Mouse (Mus musculus): Measurements from ENCODE around the gene Oosp2. TPM values are rescaled to one million over a fixed set of nuclear protein-coding genes. Genes with fewer than 3 reads are reported as not detected.

Gene Oosp2
- total RNA-seq, 1 experiment = not detected

DNA sequence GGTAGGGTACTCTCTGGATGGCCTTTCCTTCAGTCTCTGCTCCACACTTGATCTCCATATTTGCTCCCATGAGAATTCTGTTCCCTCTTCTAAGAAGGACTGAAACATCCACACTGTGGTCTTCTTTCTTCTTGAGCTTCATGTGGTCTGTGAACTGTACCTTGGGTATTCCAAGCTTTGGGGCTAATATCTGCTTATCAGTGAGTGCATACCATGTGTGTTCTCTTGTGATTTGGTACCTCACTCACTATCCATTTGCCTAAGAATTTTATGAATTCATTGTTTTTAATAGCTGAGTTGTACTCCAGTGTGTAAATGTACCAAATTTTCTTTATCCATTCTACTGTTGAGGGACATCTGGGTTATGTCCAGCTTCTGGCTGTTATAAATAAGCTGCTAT is 1.2 kb upstream of the Oosp2 start:
- no peak for TF ChIP-seq HCFC1 (IDR thresholded peaks at IDR 0.05; ENCODE audit: borderline replicate concordance, insufficient read depth, low read length)
- no peak for TF ChIP-seq ZNF384 (IDR thresholded peaks at IDR 0.05; ENCODE audit: low read depth, low read length)
- no peak for TF ChIP-seq ZC3H11A (IDR thresholded peaks at IDR 0.05; ENCODE audit: borderline replicate concordance, low read depth, low read length)
- TF ChIP-seq CHD2 (IDR thresholded peaks at IDR 0.05; ENCODE audit: low read depth, low read length) = no peak
- TF ChIP-seq MAFK (IDR thresholded peaks at IDR 0.05; ENCODE audit: insufficient read depth, low read depth, low read length) = no peak
- no peaks in the 10 kb centered on the region for H3K36me3 ChIP-seq (ENCODE audit: control insufficient read depth, insufficient read depth, low read length, poor library complexity, severe bottlenecking)
- H3K4me3 ChIP-seq (ENCODE audit: insufficient read depth in 1 of 2, low read depth in 1 of 2, low read length in 2 of 2, poor library complexity in 1 of 2, severe bottlenecking in 1 of 2) = no peak overlapping the region
- no peaks in the 10 kb centered on the region for H3K4me1 ChIP-seq (ENCODE audit: control insufficient read depth in 2 of 2, insufficient read depth in 2 of 2, low read length in 2 of 2, poor library complexity in 1 of 2)
- no peak for DNase-seq (ENCODE audit: low read depth, low spot score)
- no peak overlapping the region for H3K27ac ChIP-seq (ENCODE audit: insufficient read depth, low read depth, low read length, poor library complexity, severe bottlenecking)
- H3K9me3 ChIP-seq (ENCODE audit: control insufficient read depth, insufficient read depth, low read depth, low read length) = no peaks in the 10 kb centered on the region
- in situ Hi-C loops (cut with MboI; ENCODE audit: low sequenced_read_pairs in 2 of 2, unreplicated experiment in 2 of 2) = no loop called here
- no peak overlapping the region for H3K9ac ChIP-seq (ENCODE audit: insufficient read depth, low read depth, low read length, poor library complexity, severe bottlenecking)

GRCm38 (mm10) chr19:11659142-11659541 is 1.2 kb downstream of the Oosp2 start:
- Histone ChIP-seq H3K27ac (ENCODE audit: insufficient read depth, low read depth, low read length, poor library complexity, severe bottlenecking) (no peak overlapping the region), H3K9ac (ENCODE audit: insufficient read depth, low read depth, low read length, poor library complexity, severe bottlenecking) (no peak overlapping the region), H3K4me1 (ENCODE audit: control insufficient read depth in 2 of 2, insufficient read depth in 2 of 2, low read length in 2 of 2, poor library complexity in 1 of 2) (no peaks in the 10 kb centered on the region), H3K4me3 (ENCODE audit: insufficient read depth in 1 of 2, low read depth in 1 of 2, low read length in 2 of 2, poor library complexity in 1 of 2, severe bottlenecking in 1 of 2) (no peak overlapping the region), H3K9me3 (ENCODE audit: control insufficient read depth, insufficient read depth, low read depth, low read length) (no peaks in the 10 kb centered on the region), H3K36me3 (ENCODE audit: control insufficient read depth, insufficient read depth, low read length, poor library complexity, severe bottlenecking) (no peaks in the 10 kb centered on the region)
- no peak for DNase-seq (ENCODE audit: low read depth, low spot score)
- in situ Hi-C loops (cut with MboI; ENCODE audit: low sequenced_read_pairs in 2 of 2, unreplicated experiment in 2 of 2) = no loop called here
- TF ChIP-seq ZNF384 (IDR thresholded peaks at IDR 0.05; ENCODE audit: low read depth, low read length) (no peak), ZC3H11A (IDR thresholded peaks at IDR 0.05; ENCODE audit: borderline replicate concordance, low read depth, low read length) (no peak), CHD2 (IDR thresholded peaks at IDR 0.05; ENCODE audit: low read depth, low read length) (no peak), HCFC1 (IDR thresholded peaks at IDR 0.05; ENCODE audit: borderline replicate concordance, insufficient read depth, low read length) (no peak), MAFK (IDR thresholded peaks at IDR 0.05; ENCODE audit: insufficient read depth, low read depth, low read length) (no peak)

- no peak overlapping the region for H3K27ac ChIP-seq (ENCODE audit: insufficient read depth, low read depth, low read length, poor library complexity, severe bottlenecking)
- in situ Hi-C loops (cut with MboI; ENCODE audit: low sequenced_read_pairs in 2 of 2, unreplicated experiment in 2 of 2) = no loop called here
- H3K4me1 ChIP-seq (ENCODE audit: control insufficient read depth in 2 of 2, insufficient read depth in 2 of 2, low read length in 2 of 2, poor library complexity in 1 of 2) = no peaks in the 10 kb centered on the region
Measured at GRCm38 (mm10) chr19:11649564-11649963, 10.8 kb downstream of the Oosp2 start.

DNA sequence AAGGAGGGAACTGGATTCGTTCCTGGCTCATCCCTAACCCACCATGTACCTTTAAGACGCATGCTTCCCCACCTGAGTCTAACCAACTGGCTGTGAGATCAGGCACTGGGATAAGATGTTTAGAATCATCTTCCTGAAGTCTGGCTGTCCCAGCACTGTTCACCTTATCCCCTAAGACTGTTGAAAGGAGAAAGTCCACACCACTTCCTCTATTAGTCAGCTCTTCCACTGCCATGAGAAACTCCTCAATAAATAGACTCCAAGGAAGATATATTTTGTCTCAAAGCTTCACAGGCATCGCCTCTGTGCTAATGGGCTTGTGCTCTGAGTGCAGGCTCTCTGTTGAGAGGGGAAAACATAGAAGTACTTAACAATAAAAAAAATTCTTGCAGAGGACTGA is 14.2 kb downstream of the Oosp2 start:
- Histone ChIP-seq H3K4me1 (ENCODE audit: control insufficient read depth in 2 of 2, insufficient read depth in 2 of 2, low read length in 2 of 2, poor library complexity in 1 of 2) (no peaks in the 10 kb centered on the region), H3K27ac (ENCODE audit: insufficient read depth, low read depth, low read length, poor library complexity, severe bottlenecking) (no peak overlapping the region), H3K9me3 (ENCODE audit: control insufficient read depth, insufficient read depth, low read depth, low read length) (no peaks in the 10 kb centered on the region), H3K9ac (ENCODE audit: insufficient read depth, low read depth, low read length, poor library complexity, severe bottlenecking) (no peak overlapping the region), H3K36me3 (ENCODE audit: control insufficient read depth, insufficient read depth, low read length, poor library complexity, severe bottlenecking) (no peaks in the 10 kb centered on the region), H3K4me3 (ENCODE audit: insufficient read depth in 1 of 2, low read depth in 1 of 2, low read length in 2 of 2, poor library complexity in 1 of 2, severe bottlenecking in 1 of 2) (no peak overlapping the region)
- DNase-seq (ENCODE audit: low read depth, low spot score) = no peak
- in situ Hi-C loops (cut with MboI; ENCODE audit: low sequenced_read_pairs in 2 of 2, unreplicated experiment in 2 of 2) = no loop called here
- no peak for TF ChIP-seq ZC3H11A (IDR thresholded peaks at IDR 0.05; ENCODE audit: borderline replicate concordance, low read depth, low read length)
- no peak for TF ChIP-seq MAFK (IDR thresholded peaks at IDR 0.05; ENCODE audit: insufficient read depth, low read depth, low read length)
- TF ChIP-seq ZNF384 (IDR thresholded peaks at IDR 0.05; ENCODE audit: low read depth, low read length) = no peak
- TF ChIP-seq CHD2 (IDR thresholded peaks at IDR 0.05; ENCODE audit: low read depth, low read length) = no peak
- no peak for TF ChIP-seq HCFC1 (IDR thresholded peaks at IDR 0.05; ENCODE audit: borderline replicate concordance, insufficient read depth, low read length)

More at GRCm38 (mm10) chr19:11649564-11649963, 10.8 kb downstream of the Oosp2 start:
- Histone ChIP-seq H3K4me3 (ENCODE audit: insufficient read depth in 1 of 2, low read depth in 1 of 2, low read length in 2 of 2, poor library complexity in 1 of 2, severe bottlenecking in 1 of 2) (no peak overlapping the region), H3K9me3 (ENCODE audit: control insufficient read depth, insufficient read depth, low read depth, low read length) (no peaks in the 10 kb centered on the region), H3K36me3 (ENCODE audit: control insufficient read depth, insufficient read depth, low read length, poor library complexity, severe bottlenecking) (no peaks in the 10 kb centered on the region), H3K9ac (ENCODE audit: insufficient read depth, low read depth, low read length, poor library complexity, severe bottlenecking) (no peak overlapping the region)
- no peak for DNase-seq (ENCODE audit: low read depth, low spot score)
- TF ChIP-seq ZNF384 (IDR thresholded peaks at IDR 0.05; ENCODE audit: low read depth, low read length) = no peak
- no peak for TF ChIP-seq MAFK (IDR thresholded peaks at IDR 0.05; ENCODE audit: insufficient read depth, low read depth, low read length)
- TF ChIP-seq CHD2 (IDR thresholded peaks at IDR 0.05; ENCODE audit: low read depth, low read length) = no peak
- TF ChIP-seq HCFC1 (IDR thresholded peaks at IDR 0.05; ENCODE audit: borderline replicate concordance, insufficient read depth, low read length) = no peak
- TF ChIP-seq ZC3H11A (IDR thresholded peaks at IDR 0.05; ENCODE audit: borderline replicate concordance, low read depth, low read length) = no peak

- in situ Hi-C loops (cut with MboI; ENCODE audit: low sequenced_read_pairs in 2 of 2, unreplicated experiment in 2 of 2) = no loop called here
- H3K4me3 ChIP-seq (ENCODE audit: insufficient read depth in 1 of 2, low read depth in 1 of 2, low read length in 2 of 2, poor library complexity in 1 of 2, severe bottlenecking in 1 of 2) = no peak within 1 kb of the TSS
- TF ChIP-seq MAFK (IDR thresholded peaks at IDR 0.05; ENCODE audit: insufficient read depth, low read depth, low read length) = no peak
- TF ChIP-seq ZC3H11A (IDR thresholded peaks at IDR 0.05; ENCODE audit: borderline replicate concordance, low read depth, low read length) = no peak
- no peak for TF ChIP-seq CHD2 (IDR thresholded peaks at IDR 0.05; ENCODE audit: low read depth, low read length)
- no peak for TF ChIP-seq HCFC1 (IDR thresholded peaks at IDR 0.05; ENCODE audit: borderline replicate concordance, insufficient read depth, low read length)
- TF ChIP-seq ZNF384 (IDR thresholded peaks at IDR 0.05; ENCODE audit: low read depth, low read length) = no peak
- no peaks in the 10 kb centered on the region for H3K4me1 ChIP-seq (ENCODE audit: control insufficient read depth in 2 of 2, insufficient read depth in 2 of 2, low read length in 2 of 2, poor library complexity in 1 of 2)
- no peak for DNase-seq (ENCODE audit: low read depth, low spot score)
- H3K36me3 ChIP-seq (ENCODE audit: control insufficient read depth, insufficient read depth, low read length, poor library complexity, severe bottlenecking) = no peaks in the 10 kb centered on the region
- H3K9ac ChIP-seq (ENCODE audit: insufficient read depth, low read depth, low read length, poor library complexity, severe bottlenecking) = no peak within 1 kb of the TSS
- no peak within 1 kb of the TSS for H3K27ac ChIP-seq (ENCODE audit: insufficient read depth, low read depth, low read length, poor library complexity, severe bottlenecking)
- no peaks in the 10 kb centered on the region for H3K9me3 ChIP-seq (ENCODE audit: control insufficient read depth, insufficient read depth, low read depth, low read length)
Measured at GRCm38 (mm10) chr19:11640732-11641131, 19.6 kb downstream of the Oosp2 start, which contains the start of gene Ms4a3. Gene Ms4a3 (minus strand): TSS chr19:11640851.

All from ES-E14 (cell line).